Mouse (Mus musculus) layer of hippocampus, postnatal 14 days (tissue): Measurements from ENCODE around the gene Fkbpl. TPM values are rescaled to one million over a fixed set of nuclear protein-coding genes. Genes with fewer than 3 reads are reported as not detected.

Experiments used
- DNase-seq, 2 experiments: peaks; one replicate each; pipeline ENCODE4 v3.0.0; 2021 to 2022; ENCODE audit warnings: low spot score in 2 of 2, mixed read lengths in 1 of 2
- total RNA-seq, 2 experiments: library from RNA; stranded (reverse); gene quantifications; 2 replicates each; pipeline ENCODE4 v1.2.3; 2021

Fkbpl gene
- total RNA-seq, 2 experiments from 2014 or later, result 16.0 to 17.1 TPM

GRCm38 (mm10) chr17:34626062-34626772, 18.3 kb upstream of the Fkbpl start:
- no peak for DNase-seq

GRCm38 (mm10) chr17:34626773-34627092, 17.8 kb upstream of the Fkbpl start:
- no peak for DNase-seq

DNA sequence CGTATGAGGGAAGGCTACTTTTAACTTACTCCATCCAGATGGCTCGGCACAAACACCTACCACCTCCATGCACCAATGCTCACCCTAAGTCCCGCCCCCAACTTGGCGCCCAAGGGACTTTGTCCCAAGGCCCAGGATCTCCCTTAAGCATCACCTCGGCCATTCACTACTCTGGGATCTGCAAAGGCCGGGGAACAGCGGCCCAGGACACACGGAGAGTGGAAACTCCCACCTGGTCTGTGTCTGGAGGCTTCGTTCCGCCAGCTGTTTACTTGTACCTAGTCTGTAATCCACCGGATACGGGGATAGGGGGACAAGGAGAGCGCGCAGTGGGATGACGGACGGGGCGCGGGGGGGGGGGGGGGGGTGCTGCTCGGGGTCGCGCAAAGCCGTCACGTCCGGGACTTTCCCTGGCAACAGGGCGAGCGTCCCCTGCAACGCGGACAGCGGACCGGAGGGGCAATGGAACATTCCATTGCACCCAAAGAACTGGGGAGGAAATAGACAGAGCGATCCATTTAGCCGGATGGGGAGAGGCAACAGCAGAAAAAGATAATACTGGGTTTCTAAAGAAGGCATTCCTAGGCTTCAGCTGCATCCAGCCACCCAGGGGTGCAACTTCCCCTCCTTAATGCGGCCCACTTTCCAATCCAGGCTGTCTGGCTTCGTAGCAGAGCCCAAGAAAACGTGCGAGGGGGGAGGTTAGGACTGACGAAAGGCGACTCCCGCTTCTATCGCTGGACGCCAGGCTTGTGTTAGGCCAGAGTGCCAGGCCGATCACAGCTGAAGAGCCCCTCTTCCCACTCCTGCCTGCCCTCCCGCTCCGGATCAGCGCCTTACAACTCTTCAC, 17.2 kb upstream of the Fkbpl start:
- peak; percentile 85 to 91 for DNase-seq

DNA sequence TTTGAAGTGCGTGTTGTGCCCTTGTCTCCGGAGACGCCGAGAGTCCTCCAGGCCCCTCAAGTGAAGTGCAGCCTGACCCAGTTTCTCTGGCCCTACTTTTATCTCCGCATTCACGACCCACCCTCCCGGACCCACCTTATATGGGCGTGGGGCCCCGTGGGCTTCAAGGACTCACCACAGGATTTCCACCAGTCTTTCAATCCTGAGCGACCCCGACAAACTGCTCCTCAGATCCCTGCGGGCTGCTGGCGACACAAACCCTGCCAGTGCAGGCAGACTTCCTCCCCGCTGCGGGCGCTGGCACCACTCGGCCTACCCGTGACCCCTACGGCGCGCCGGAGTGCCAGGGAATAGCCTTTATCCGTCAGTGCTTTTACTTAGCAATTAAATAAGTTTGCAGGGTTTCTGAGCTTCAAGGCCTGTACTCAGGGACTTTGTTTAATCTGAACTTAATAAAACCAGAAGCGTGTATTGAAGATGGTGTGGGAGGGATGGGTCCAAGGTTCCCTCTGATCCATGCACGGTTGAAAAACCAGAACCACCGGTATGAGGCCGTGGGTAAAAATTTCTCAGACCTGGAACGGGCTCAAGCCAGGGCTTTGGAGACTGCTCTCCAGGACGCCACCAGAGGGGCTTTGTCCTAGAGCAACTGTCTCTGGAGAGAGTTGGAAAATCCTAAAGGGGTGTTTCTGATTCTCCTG, 16.5 kb upstream of the Fkbpl start, which contains the start of gene Ppt2:
Ppt2 (minus strand) TSS at position 568 of the 701 bp plus-strand sequence.
- DNase-seq, result no peak

DNA sequence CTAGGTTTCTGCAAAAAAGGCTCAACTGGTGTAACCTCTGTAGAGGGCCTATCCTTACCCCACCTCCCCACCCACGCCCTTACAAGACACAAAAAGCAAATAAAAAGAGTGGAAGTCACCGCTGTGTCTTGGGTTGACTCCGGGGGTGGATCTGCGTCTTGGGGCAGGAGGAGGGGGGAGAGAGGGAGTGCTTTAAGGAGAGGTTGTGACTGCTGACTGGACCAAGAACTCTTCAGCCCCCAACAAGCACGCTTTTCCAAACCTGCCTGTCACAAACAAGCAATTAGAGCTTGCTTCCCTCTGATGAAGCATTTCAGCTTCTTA, 16.0 kb upstream of the Fkbpl start:
- DNase-seq, result no peak

GRCm38 (mm10) chr17:34629221-34629751, 15.3 kb upstream of the Fkbpl start, which contains the start of gene Prrt1:
Prrt1 (plus strand) TSS chr17:34629533.
- DNase-seq, result peak in 1 of 2 experiments; percentile 76

DNA sequence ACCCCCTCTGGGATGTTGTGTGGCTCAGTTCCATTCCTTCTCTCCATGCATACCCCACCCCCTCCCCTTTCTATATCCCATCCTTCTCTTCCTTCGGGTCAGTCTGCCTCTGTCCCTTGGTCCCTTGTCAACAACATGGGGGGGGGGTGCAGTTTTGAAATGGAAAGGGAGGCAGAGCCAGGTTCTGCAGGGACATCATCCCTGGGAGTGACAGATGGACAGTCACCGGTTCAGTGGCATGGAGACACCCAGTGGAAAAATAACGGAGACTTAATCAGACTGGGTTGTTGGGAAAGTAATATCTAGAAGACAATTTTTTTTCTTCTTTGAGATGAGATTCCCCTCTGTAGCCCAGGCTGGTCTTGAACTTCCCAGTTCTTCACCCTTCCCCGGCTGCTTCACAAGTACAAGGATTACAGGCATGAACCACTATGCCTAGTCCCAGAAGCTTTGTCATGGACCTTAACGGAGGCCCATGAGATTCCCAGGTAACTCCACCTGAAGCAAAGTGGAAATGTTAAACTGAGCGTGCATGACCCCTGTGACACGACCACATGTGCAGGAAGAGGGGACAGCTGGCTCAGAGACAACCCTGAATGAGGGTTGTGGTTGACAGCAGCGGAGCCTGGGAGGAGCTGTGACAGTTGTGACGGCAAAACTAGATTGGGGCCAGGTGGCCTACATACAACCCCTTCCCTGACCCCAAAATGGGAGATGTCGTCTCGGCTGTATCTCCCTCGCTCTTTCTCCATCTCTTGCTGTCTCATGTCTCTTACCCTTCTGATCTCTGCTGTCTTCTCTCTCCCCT, 14.6 kb upstream of the Fkbpl start:
- DNase-seq, result no peak

DNA sequence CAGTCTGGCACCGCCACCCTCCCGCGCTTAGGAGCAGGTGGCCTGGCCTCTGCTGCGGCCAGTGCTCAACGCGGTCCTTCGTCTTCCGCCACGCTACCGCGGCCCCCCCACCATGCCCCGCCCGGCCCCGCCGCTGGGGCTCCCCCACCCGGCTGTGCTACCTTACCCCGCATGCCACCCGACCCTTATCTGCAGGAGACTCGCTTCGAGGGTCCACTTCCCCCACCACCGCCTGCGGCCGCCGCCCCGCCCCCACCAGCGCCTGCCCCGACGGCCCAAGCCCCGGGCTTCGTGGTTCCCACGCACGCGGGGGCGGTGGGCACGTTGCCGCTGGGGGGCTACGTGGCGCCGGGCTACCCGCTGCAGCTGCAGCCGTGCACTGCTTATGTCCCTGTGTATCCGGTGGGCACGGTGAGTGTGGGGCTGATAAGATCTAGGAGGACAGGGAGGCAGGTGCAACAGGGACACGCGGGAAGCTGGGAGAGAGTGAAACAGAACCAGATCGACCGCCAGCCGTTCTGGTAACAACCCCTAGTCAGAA, 13.7 kb upstream of the Fkbpl start:
- DNase-seq, result no peak

GRCm38 (mm10) chr17:34631647-34632046, 12.9 kb upstream of the Fkbpl start:
- no peak for DNase-seq

DNA sequence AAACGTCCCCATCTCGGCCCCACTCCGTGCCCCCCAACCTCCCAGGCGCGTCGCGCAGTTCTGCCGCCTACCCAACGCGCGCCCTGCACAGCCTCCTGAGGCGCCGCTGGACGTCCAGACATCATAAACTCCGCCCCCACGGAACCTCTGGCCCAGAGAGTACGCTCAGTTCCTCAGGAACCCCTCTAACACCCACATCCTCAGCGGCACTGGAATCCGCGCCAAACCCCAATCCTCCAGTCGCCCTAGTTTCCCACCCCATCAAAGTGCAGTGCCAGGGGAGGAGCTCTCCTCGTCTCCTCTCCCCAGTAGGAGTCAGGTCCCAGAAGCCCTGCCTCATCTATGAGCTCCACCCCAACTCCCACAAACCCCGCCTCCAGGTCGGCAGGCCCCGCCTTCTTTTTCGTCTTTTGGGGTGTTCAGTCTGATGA, 12.3 kb upstream of the Fkbpl start:
- DNase-seq, result peak; percentile 80 to 93

- DNase-seq, result no peak
Observed at GRCm38 (mm10) chr17:34635671-34636070, 8.9 kb upstream of the Fkbpl start.

- no peak for DNase-seq
Observed at GRCm38 (mm10) chr17:34637459-34637858, 7.1 kb upstream of the Fkbpl start.

DNA sequence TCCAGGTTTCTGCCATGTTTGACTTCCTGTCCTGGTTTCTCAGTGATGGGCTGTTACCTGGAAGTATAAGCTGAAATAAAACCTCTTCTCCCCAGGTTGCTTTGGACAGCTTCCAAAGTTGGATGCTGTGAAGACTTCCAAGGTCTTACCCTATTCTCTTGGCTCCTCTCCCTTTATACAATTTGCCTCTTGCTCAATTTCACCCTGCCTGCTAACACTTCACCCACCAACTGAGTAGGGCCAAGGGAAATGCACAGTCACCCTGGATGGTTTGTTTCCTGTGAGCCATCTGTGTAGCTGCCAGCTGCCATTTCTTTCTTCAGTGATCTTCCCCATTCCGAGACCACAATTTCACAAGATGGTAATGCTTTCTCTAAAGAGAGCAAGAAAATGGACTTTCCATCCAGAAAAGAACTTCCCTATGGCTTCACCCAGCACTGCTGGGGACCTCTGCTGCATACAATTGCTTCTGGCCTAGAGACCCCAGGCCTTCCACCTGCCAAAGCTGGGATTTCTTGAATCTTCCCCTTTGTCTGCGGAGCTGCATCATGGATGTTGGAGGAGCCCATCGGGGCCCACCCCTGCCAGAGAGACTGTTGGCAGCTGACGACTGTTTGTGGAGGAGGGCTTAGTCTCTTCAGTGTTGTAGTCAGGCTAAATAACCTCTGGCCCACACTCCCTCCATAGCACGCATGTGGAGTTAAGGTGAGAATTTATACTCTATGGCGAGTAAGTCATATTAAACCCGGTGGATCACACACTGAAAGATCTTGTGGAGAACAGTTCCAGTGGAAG, 4.9 kb upstream of the Fkbpl start:
- no peak for DNase-seq

DNA sequence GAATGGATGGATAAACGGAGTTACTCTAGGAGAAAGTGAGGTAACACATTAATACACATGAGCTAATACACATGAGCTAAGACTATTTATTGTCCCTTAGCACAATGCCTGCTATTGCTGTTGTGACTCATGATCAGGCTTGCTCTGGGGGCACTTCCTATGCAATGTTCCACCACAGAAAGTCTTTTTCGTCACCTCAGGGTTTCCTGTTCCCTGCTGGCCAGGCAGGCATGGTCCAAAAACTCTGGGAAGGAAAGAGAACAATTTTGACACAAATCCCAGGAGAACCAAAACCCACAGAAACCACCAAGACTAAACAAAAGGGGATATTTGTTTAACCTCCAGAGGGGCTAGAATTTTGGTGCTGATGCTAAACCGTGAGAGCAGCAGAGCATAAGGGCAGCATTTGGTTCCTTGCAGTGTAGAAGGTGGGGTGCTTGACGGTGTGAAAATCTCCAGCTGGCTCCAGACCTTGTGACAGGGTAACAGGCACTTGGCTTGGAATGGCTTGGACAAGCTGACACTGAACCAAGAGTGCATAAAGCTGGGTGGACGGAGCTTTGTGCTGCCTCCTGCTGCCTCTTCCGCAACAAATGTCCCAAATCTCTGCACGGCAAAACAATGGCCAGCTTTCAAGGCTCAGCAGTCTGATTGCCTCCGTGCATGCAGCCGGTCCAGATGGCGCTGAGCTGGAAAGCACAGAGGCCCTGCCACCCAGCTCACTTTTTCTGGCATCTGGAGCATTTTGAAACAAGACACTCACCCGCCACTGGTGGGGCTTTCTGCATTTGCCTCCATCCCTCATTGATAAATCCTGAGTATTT, 3.6 kb upstream of the Fkbpl start:
- DNase-seq, result peak in 1 of 2 experiments; percentile 73

DNA sequence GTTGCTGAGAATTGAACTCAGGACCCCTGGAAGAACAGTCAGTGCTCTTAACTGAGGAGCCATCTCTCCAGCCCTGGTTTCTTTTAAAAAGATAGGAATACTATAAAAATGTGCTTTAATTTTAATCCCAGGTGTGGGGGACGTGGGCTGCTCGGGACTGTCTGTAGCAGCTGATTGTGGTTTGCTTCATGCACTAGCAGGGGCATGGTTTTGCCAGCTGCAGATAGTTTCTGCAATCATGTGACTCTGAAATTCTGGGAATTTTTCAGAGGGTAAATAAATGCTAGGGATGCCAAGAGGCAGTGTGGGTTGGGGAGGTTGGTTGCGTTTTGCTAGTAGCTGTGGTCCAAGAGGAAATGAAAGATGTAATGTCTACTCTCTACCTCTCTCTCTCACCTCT, 2.6 kb upstream of the Fkbpl start:
- no peak for DNase-seq

DNA sequence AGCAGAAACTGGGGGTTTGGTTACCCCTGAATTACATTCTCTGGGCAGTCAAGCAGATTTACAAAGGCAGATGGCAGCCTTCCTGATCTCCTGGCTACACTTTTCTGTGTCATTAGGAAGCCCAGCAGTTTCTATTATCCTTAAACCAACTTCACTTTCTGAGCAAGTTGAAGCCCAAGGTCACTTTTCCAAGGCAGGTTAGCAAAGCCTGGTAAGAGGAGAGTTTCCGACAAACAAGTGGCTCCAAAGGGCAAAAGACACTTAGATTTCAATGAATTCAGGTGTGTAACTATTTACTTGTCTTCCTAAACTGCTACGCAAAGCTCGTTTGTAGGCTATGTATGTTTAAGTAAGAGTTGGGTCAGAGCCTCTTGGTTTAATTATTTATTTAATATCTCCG, 1.2 kb upstream of the Fkbpl start:
- DNase-seq, result no peak

- DNase-seq, result no peak
Observed at GRCm38 (mm10) chr17:34643944-34644343, 620 bp upstream of the Fkbpl start.

DNA sequence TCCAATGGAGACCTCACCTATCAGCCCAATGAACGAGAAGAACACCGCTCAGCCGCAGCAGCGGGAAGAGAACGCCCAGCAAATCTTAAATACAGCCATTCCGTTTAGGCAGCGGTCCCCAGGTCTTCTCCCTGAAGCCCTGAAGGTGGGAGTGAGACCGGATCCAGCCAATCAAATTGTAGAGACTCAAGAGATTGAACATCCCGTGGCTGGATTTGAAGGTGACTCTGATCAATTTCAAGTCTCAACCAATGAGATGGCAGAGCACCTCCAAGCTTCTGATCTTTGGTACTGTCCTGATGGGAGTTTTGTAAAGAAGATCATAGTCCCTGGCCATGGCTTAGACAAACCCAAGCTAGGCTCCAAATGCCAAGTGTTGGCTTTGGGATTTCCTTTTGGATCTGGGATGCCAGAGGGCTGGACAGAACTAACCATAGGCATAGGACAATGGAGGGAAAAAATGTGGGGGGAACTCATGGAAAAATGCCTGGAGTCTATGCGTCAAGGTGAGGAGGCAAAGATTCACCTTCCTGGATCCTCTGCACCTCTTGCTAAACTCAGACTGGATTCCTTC, 779 bp downstream of the Fkbpl start:
- DNase-seq, result no peak
